Mouse (Mus musculus): ENCODE results near the gene Gm17349.

GRCm38 (mm10) chr15:99724292-99725021 is 19.2 kb upstream of the Gm17349 start:
- TF ChIP-seq POLR2A (IDR thresholded peaks at IDR 0.05; ENCODE audit: low read depth, low read length): no peak
- TF ChIP-seq CTCF (IDR thresholded peaks at IDR 0.05; ENCODE audit: extremely low read depth, insufficient read depth, insufficient read length, insufficient replicate concordance): peak; percentile 9; the same call in 1 of the 2 replicates

Data from spleen, adult 2 months (tissue).